Mouse (Mus musculus): ENCODE results near the gene Ilk. TPM values are rescaled to one million over a fixed set of nuclear protein-coding genes. Genes with fewer than 3 reads are reported as not detected.

The Ilk gene
- total and polyA plus RNA-seq, 3 experiments: 48.3 to 76.9 TPM; not detected in 1

GRCm38 (mm10) chr7:105736264-105736901 lies at the start of gene Ilk (continued):
- TF ChIP-seq ZMIZ1 (IDR thresholded peaks at IDR 0.05; ENCODE audit: low read depth, low read length): peak; percentile 79
- peak; percentile 75 for TF ChIP-seq NELFE (IDR thresholded peaks at IDR 0.05; ENCODE audit: low read depth, low read length)

GRCm38 (mm10) chr7:105690875-105691274 lies 45.5 kb upstream of the Ilk start:
- no peak overlapping the region for H3K9ac ChIP-seq (ENCODE audit: control insufficient read depth, low read depth, low read length, poor library complexity, severe bottlenecking)
- no peaks in the 10 kb centered on the region for H3K9me3 ChIP-seq (replicated peaks; ENCODE audit: insufficient read depth, low read length)
- no peak overlapping the region for H3K4me3 ChIP-seq (ENCODE audit: control insufficient read depth in 1 of 2, insufficient read depth in 1 of 2, low read depth in 2 of 2, low read length in 2 of 2)
- H3K27ac ChIP-seq (ENCODE audit: control insufficient read depth, low read depth, low read length): no peak overlapping the region
- H3K79me2 ChIP-seq (ENCODE audit: control insufficient read depth, insufficient read depth, low read length, poor library complexity): no peaks in the 10 kb centered on the region
- H3K36me3 ChIP-seq (ENCODE audit: control insufficient read depth in 1 of 2, insufficient read depth in 2 of 2, low read length in 2 of 2): peaks cover 0 to 9% of the 10 kb centered on the region in 2 experiments; a peak in 2 of 4 replicates
- TF ChIP-seq MAZ (IDR thresholded peaks at IDR 0.05; ENCODE audit: low read depth, low read length) (no peak), MXI1 (IDR thresholded peaks at IDR 0.05; ENCODE audit: low read depth, low read length) (no peak), POLR2A (IDR thresholded peaks at IDR 0.05; ENCODE audit: control insufficient read depth in 1 of 2, insufficient read depth in 1 of 2, low read depth in 1 of 2, low read length in 2 of 2, poor library complexity in 1 of 2) (no peak), POLR2AphosphoS5 (IDR thresholded peaks at IDR 0.05; ENCODE audit: borderline replicate concordance, low read depth, low read length) (no peak), RAD21 (IDR thresholded peaks at IDR 0.05; ENCODE audit: low read depth, low read length) (no peak), MYB (IDR thresholded peaks at IDR 0.05; ENCODE audit: low read depth, low read length) (no peak), USF2 (IDR thresholded peaks at IDR 0.05; ENCODE audit: borderline replicate concordance in 1 of 2, insufficient read depth in 1 of 2, low read depth in 1 of 2, low read length in 2 of 2) (no peak), ZNF384 (IDR thresholded peaks at IDR 0.05; ENCODE audit: low read depth, low read length) (no peak), CHD2 (IDR thresholded peaks at IDR 0.05; ENCODE audit: low read length) (no peak), HCFC1 (IDR thresholded peaks at IDR 0.05; ENCODE audit: low read depth, low read length) (no peak), ZKSCAN1 (IDR thresholded peaks at IDR 0.05; ENCODE audit: low read depth, low read length) (no peak), ZC3H11A (IDR thresholded peaks at IDR 0.05; ENCODE audit: low read depth, low read length) (no peak), ELF1 (IDR thresholded peaks at IDR 0.05; ENCODE audit: low read depth, low read length) (no peak), E2F4 (IDR thresholded peaks at IDR 0.05; ENCODE audit: borderline replicate concordance, low read depth, low read length) (no peak), JUND (IDR thresholded peaks at IDR 0.05; ENCODE audit: low read depth, low read length) (no peak), NELFE (IDR thresholded peaks at IDR 0.05; ENCODE audit: low read depth, low read length) (no peak), POLR2AphosphoS2 (IDR thresholded peaks at IDR 0.05; ENCODE audit: low read length) (no peak), GATA1 (IDR thresholded peaks at IDR 0.05; ENCODE audit: low read depth, low read length) (peak; percentile 66), ZMIZ1 (IDR thresholded peaks at IDR 0.05; ENCODE audit: low read depth, low read length) (no peak), ETS1 (IDR thresholded peaks at IDR 0.05; ENCODE audit: low read depth, low read length) (0 out of 2 replicates have a peak, but pooled peaks have one; percentile 26), BHLHE40 (IDR thresholded peaks at IDR 0.05; ENCODE audit: borderline replicate concordance, low read depth, low read length) (no peak), UBTF (IDR thresholded peaks at IDR 0.05; ENCODE audit: borderline replicate concordance, insufficient read depth, low read depth, low read length) (no peak), TAL1 (IDR thresholded peaks at IDR 0.05; ENCODE audit: low read length) (no peak), TBP (IDR thresholded peaks at IDR 0.05; ENCODE audit: low read depth, low read length) (no peak), EP300 (IDR thresholded peaks at IDR 0.05; ENCODE audit: low read depth in 1 of 2, low read length in 2 of 2) (peak; percentile 46 to 82; a peak in 3 of 4 replicates), MYC (IDR thresholded peaks at IDR 0.05; ENCODE audit: low read depth, low read length) (no peak), KAT2A (conservative IDR thresholded peaks at IDR 0.05; ENCODE audit: low read depth, low read length) (no peak), MEF2A (IDR thresholded peaks at IDR 0.05; ENCODE audit: extremely low read depth, insufficient replicate concordance, low read depth, low read length, poor library complexity, severe bottlenecking) (no peak), RCOR1 (IDR thresholded peaks at IDR 0.05; ENCODE audit: low read depth, low read length) (peak; percentile 69)
- peak; percentile 71 for DNase-seq (ENCODE audit: low read depth, low spot score)
- no peaks in the 10 kb centered on the region for H3K27me3 ChIP-seq (ENCODE audit: control insufficient read depth in 1 of 2, insufficient read depth in 2 of 2, low read length in 2 of 2)
- peaks cover 0 to 8% of the 10 kb centered on the region in 2 experiments; a peak in 1 of 4 replicates for H3K4me1 ChIP-seq (ENCODE audit: control insufficient read depth in 1 of 2, insufficient read depth in 2 of 2, low read length in 2 of 2)

Measured in MEL (cell line).